Mouse (Mus musculus): ENCODE data around the gene Car5a. TPM values are rescaled to one million over a fixed set of nuclear protein-coding genes. Genes with fewer than 3 reads are reported as not detected.

Car5a gene
- total RNA-seq, 1 experiment: 0.18 TPM

- H3K4me1 ChIP-seq (ENCODE audit: control insufficient read depth in 2 of 2, insufficient read depth in 2 of 2, low read length in 2 of 2, poor library complexity in 1 of 2): peaks cover 5 to 33% of the 10 kb centered on the region in 2 experiments
- in situ Hi-C loops (cut with MboI; ENCODE audit: low sequenced_read_pairs in 2 of 2, unreplicated experiment in 2 of 2): no loop called here
- no peak overlapping the region for H3K4me3 ChIP-seq (ENCODE audit: insufficient read depth in 1 of 2, low read depth in 1 of 2, low read length in 2 of 2, poor library complexity in 1 of 2, severe bottlenecking in 1 of 2)
These were observed 62.8 kb downstream of the Car5a start for GRCm38 (mm10) chr8:121881921-121882320.

GRCm38 (mm10) chr8:121880818-121881217 is 63.9 kb downstream of the Car5a start:
- no peak for DNase-seq (ENCODE audit: low read depth, low spot score)
- peaks cover 8 to 32% of the 10 kb centered on the region in 2 experiments for H3K4me1 ChIP-seq (ENCODE audit: control insufficient read depth in 2 of 2, insufficient read depth in 2 of 2, low read length in 2 of 2, poor library complexity in 1 of 2)
- in situ Hi-C loops (cut with MboI; ENCODE audit: low sequenced_read_pairs in 2 of 2, unreplicated experiment in 2 of 2): no loop called here
- TF ChIP-seq HCFC1 (IDR thresholded peaks at IDR 0.05; ENCODE audit: borderline replicate concordance, insufficient read depth, low read length) (no peak), CHD2 (IDR thresholded peaks at IDR 0.05; ENCODE audit: low read depth, low read length) (no peak), ZNF384 (IDR thresholded peaks at IDR 0.05; ENCODE audit: low read depth, low read length) (no peak), ZC3H11A (IDR thresholded peaks at IDR 0.05; ENCODE audit: borderline replicate concordance, low read depth, low read length) (no peak), MAFK (IDR thresholded peaks at IDR 0.05; ENCODE audit: insufficient read depth, low read depth, low read length) (no peak)
- no peaks in the 10 kb centered on the region for H3K9me3 ChIP-seq (ENCODE audit: control insufficient read depth, insufficient read depth, low read depth, low read length)
- H3K27ac ChIP-seq (ENCODE audit: insufficient read depth, low read depth, low read length, poor library complexity, severe bottlenecking): no peak overlapping the region
- peaks cover 46% of the 10 kb centered on the region for H3K36me3 ChIP-seq (ENCODE audit: control insufficient read depth, insufficient read depth, low read length, poor library complexity, severe bottlenecking)
- no peak overlapping the region for H3K4me3 ChIP-seq (ENCODE audit: insufficient read depth in 1 of 2, low read depth in 1 of 2, low read length in 2 of 2, poor library complexity in 1 of 2, severe bottlenecking in 1 of 2)
- no peak overlapping the region for H3K9ac ChIP-seq (ENCODE audit: insufficient read depth, low read depth, low read length, poor library complexity, severe bottlenecking)

More at GRCm38 (mm10) chr8:121881921-121882320, 62.8 kb downstream of the Car5a start:
- H3K9ac ChIP-seq (ENCODE audit: insufficient read depth, low read depth, low read length, poor library complexity, severe bottlenecking): no peak overlapping the region
- no peak for DNase-seq (ENCODE audit: low read depth, low spot score)
- peaks cover 58% of the 10 kb centered on the region for H3K36me3 ChIP-seq (ENCODE audit: control insufficient read depth, insufficient read depth, low read length, poor library complexity, severe bottlenecking)
- H3K9me3 ChIP-seq (ENCODE audit: control insufficient read depth, insufficient read depth, low read depth, low read length): no peaks in the 10 kb centered on the region
- no peak for TF ChIP-seq CHD2 (IDR thresholded peaks at IDR 0.05; ENCODE audit: low read depth, low read length)
- TF ChIP-seq ZC3H11A (IDR thresholded peaks at IDR 0.05; ENCODE audit: borderline replicate concordance, low read depth, low read length): no peak
- TF ChIP-seq HCFC1 (IDR thresholded peaks at IDR 0.05; ENCODE audit: borderline replicate concordance, insufficient read depth, low read length): no peak
- TF ChIP-seq ZNF384 (IDR thresholded peaks at IDR 0.05; ENCODE audit: low read depth, low read length): no peak
- TF ChIP-seq MAFK (IDR thresholded peaks at IDR 0.05; ENCODE audit: insufficient read depth, low read depth, low read length): no peak
- H3K27ac ChIP-seq (ENCODE audit: insufficient read depth, low read depth, low read length, poor library complexity, severe bottlenecking): no peak overlapping the region

GRCm38 (mm10) chr8:121879712-121880111 is 65.0 kb downstream of the Car5a start:
- DNase-seq (ENCODE audit: low read depth, low spot score): no peak
- H3K36me3 ChIP-seq (ENCODE audit: control insufficient read depth, insufficient read depth, low read length, poor library complexity, severe bottlenecking): peaks cover 35% of the 10 kb centered on the region
- H3K4me1 ChIP-seq (ENCODE audit: control insufficient read depth in 2 of 2, insufficient read depth in 2 of 2, low read length in 2 of 2, poor library complexity in 1 of 2): peaks cover 10 to 31% of the 10 kb centered on the region in 2 experiments
- TF ChIP-seq ZC3H11A (IDR thresholded peaks at IDR 0.05; ENCODE audit: borderline replicate concordance, low read depth, low read length): no peak
- no peak for TF ChIP-seq MAFK (IDR thresholded peaks at IDR 0.05; ENCODE audit: insufficient read depth, low read depth, low read length)
- TF ChIP-seq CHD2 (IDR thresholded peaks at IDR 0.05; ENCODE audit: low read depth, low read length): no peak
- TF ChIP-seq HCFC1 (IDR thresholded peaks at IDR 0.05; ENCODE audit: borderline replicate concordance, insufficient read depth, low read length): no peak
- no peak for TF ChIP-seq ZNF384 (IDR thresholded peaks at IDR 0.05; ENCODE audit: low read depth, low read length)
- no peak overlapping the region for H3K27ac ChIP-seq (ENCODE audit: insufficient read depth, low read depth, low read length, poor library complexity, severe bottlenecking)
- no peaks in the 10 kb centered on the region for H3K9me3 ChIP-seq (ENCODE audit: control insufficient read depth, insufficient read depth, low read depth, low read length)
- H3K9ac ChIP-seq (ENCODE audit: insufficient read depth, low read depth, low read length, poor library complexity, severe bottlenecking): no peak overlapping the region
- no peak overlapping the region for H3K4me3 ChIP-seq (ENCODE audit: insufficient read depth in 1 of 2, low read depth in 1 of 2, low read length in 2 of 2, poor library complexity in 1 of 2, severe bottlenecking in 1 of 2)
- in situ Hi-C loops (cut with MboI; ENCODE audit: low sequenced_read_pairs in 2 of 2, unreplicated experiment in 2 of 2): no loop called here

GRCm38 (mm10) chr8:121877828-121878480 is 66.8 kb downstream of the Car5a start:
- no peak for TF ChIP-seq ZNF384 (IDR thresholded peaks at IDR 0.05; ENCODE audit: low read depth, low read length)
- no peak for TF ChIP-seq MAFK (IDR thresholded peaks at IDR 0.05; ENCODE audit: insufficient read depth, low read depth, low read length)
- TF ChIP-seq HCFC1 (IDR thresholded peaks at IDR 0.05; ENCODE audit: borderline replicate concordance, insufficient read depth, low read length): no peak
- TF ChIP-seq ZC3H11A (IDR thresholded peaks at IDR 0.05; ENCODE audit: borderline replicate concordance, low read depth, low read length): no peak
- no peak for TF ChIP-seq CHD2 (IDR thresholded peaks at IDR 0.05; ENCODE audit: low read depth, low read length)
- H3K36me3 ChIP-seq (ENCODE audit: control insufficient read depth, insufficient read depth, low read length, poor library complexity, severe bottlenecking): peaks cover 18% of the 10 kb centered on the region
- peaks cover 12 to 35% of the 10 kb centered on the region in 2 experiments for H3K4me1 ChIP-seq (ENCODE audit: control insufficient read depth in 2 of 2, insufficient read depth in 2 of 2, low read length in 2 of 2, poor library complexity in 1 of 2)
- no peak for DNase-seq (ENCODE audit: low read depth, low spot score)
- H3K9ac ChIP-seq (ENCODE audit: insufficient read depth, low read depth, low read length, poor library complexity, severe bottlenecking): no peak overlapping the region
- H3K4me3 ChIP-seq (ENCODE audit: insufficient read depth in 1 of 2, low read depth in 1 of 2, low read length in 2 of 2, poor library complexity in 1 of 2, severe bottlenecking in 1 of 2): no peak overlapping the region
- no peaks in the 10 kb centered on the region for H3K9me3 ChIP-seq (ENCODE audit: control insufficient read depth, insufficient read depth, low read depth, low read length)
- in situ Hi-C loops (cut with MboI; ENCODE audit: low sequenced_read_pairs in 2 of 2, unreplicated experiment in 2 of 2): no loop called here
- no peak overlapping the region for H3K27ac ChIP-seq (ENCODE audit: insufficient read depth, low read depth, low read length, poor library complexity, severe bottlenecking)
